Mouse (Mus musculus) erythroblast, embryonic 14.5 days (primary cell): ENCODE measurements at regions not wholly inside any gene's neighbourhood (a gene's known extent, or its start where the extent isn't known, plus 50 kb on each side); places are given as distances from the start of the nearest gene placed in this dataset.

ENCODE experiments used
- GATA1 ChIP-seq: IDR thresholded peaks from 2 replicates; pipeline ENCODE4 v1.6.1; 2012; ENCODE audit warnings: low read length, inconsistent platforms, mixed read lengths
- TAL1 ChIP-seq: IDR thresholded peaks from 3 replicates; pipeline ENCODE4 v1.6.1; 2012; ENCODE audit warnings: low read length, inconsistent platforms, mixed read lengths

GRCm38 (mm10) chr2:103894981-103895676 lies 62.7 kb upstream of the Lmo2 start:
- TF ChIP-seq GATA1 (no peak), TAL1 (no peak)
